Mouse (Mus musculus) limb, embryonic 15.5 days (tissue): Measurements from ENCODE around the gene Mad2l1bp. TPM values are rescaled to one million over a fixed set of nuclear protein-coding genes. Genes with fewer than 3 reads are reported as not detected.
A peak's percentile ranks its signal among the peaks of the same experiment; 100 is the strongest.

Experiments used
- ATAC-seq: fragments of 200-750 bp; cut with Nextera tagmentation; 2 replicates; pipeline ENCODE4 v1.8.0; 2017; ENCODE audit warnings: low read depth, moderate TSS enrichment; ENCODE audit not compliant: insufficient number of reproducible peaks, low FRiP score, low TSS enrichment
- H3K27ac ChIP-seq: fragments of 300-500 bp; sonication (generic); 2 replicates; pipeline ENCODE4 v1.5.1; 2015; ENCODE audit warnings: moderate library complexity, mild to moderate bottlenecking, inconsistent platforms
- H3K27me3 ChIP-seq: fragments of 300-500 bp; sonication (generic); 2 replicates; pipeline ENCODE4 v1.6.1; 2015; ENCODE audit warnings: inconsistent platforms
- H3K36me3 ChIP-seq: fragments of 300-500 bp; sonication (generic); 2 replicates; pipeline ENCODE4 v1.6.1; 2015; ENCODE audit warnings: inconsistent platforms
- H3K4me1 ChIP-seq: fragments of 300-500 bp; sonication (generic); 2 replicates; pipeline ENCODE4 v1.6.1; 2015; ENCODE audit warnings: inconsistent platforms
- H3K4me2 ChIP-seq: fragments of 300-500 bp; sonication (generic); 2 replicates; pipeline ENCODE4 v1.6.1; 2015; ENCODE audit warnings: mild to moderate bottlenecking, inconsistent platforms
- H3K4me3 ChIP-seq: fragments of 300-500 bp; sonication (generic); 2 replicates; pipeline ENCODE4 v1.5.1; 2015; ENCODE audit warnings: mild to moderate bottlenecking, inconsistent platforms
- H3K9ac ChIP-seq: fragments of 300-500 bp; sonication (generic); 2 replicates; pipeline ENCODE4 v1.6.1; 2015; ENCODE audit warnings: inconsistent platforms
- H3K9me3 ChIP-seq: fragments of 300-500 bp; sonication (generic); 2 replicates; pipeline ENCODE4 v1.6.1; 2016; ENCODE audit warnings: inconsistent platforms
- WGBS: fragments of 180-500 bp; shearing (Covaris S2); methylation state at CpG from one replicate; pipeline ENCODE4 v1.1.7; 2015; 5-methylcytosine and 5-hydroxymethylcytosine counted together
- polyA plus RNA-seq: library from polyadenylated mRNA; unstranded; fragments of >200 nt; fragmentation: Nextera tagmentation; extraction: Ambion mirVana; gene quantifications from 2 replicates; pipeline ENCODE4 v1.2.1, GENCODE M21; 2015

The Mad2l1bp gene
- polyA plus RNA-seq, 1 experiment from 2014 or later, result 35.1 TPM

- ATAC-seq, result no peak
- Histone ChIP-seq H3K27me3 (no peaks in the 10 kb centered on the region), H3K9ac (no peak overlapping the region), H3K4me1 (peaks cover 17% of the 10 kb centered on the region), H3K4me2 (no peak overlapping the region), H3K9me3 (no peaks in the 10 kb centered on the region), H3K4me3 (no peak overlapping the region), H3K27ac (no peak overlapping the region), H3K36me3 (peaks cover 66% of the 10 kb centered on the region)
- whole genome bisulfite sequencing, result 84% methylated on average over 12 of the region's 12 CpGs
Measured at GRCm38 (mm10) chr17:46165460-46165859, 12.1 kb upstream of the Mad2l1bp start.

- ATAC-seq, result no peak
- Histone ChIP-seq H3K4me2 (no peak overlapping the region), H3K4me3 (no peak overlapping the region), H3K9ac (no peak overlapping the region), H3K9me3 (no peaks in the 10 kb centered on the region), H3K36me3 (peaks cover 61% of the 10 kb centered on the region), H3K4me1 (peaks cover 20% of the 10 kb centered on the region), H3K27me3 (no peaks in the 10 kb centered on the region), H3K27ac (no peak overlapping the region)
- 94% methylated on average over 10 of the region's 10 CpGs for WGBS
Measured at GRCm38 (mm10) chr17:46164791-46165190, 11.4 kb upstream of the Mad2l1bp start.

GRCm38 (mm10) chr17:46164301-46164700 is 10.9 kb upstream of the Mad2l1bp start:
- no peak for ATAC-seq
- H3K27me3 ChIP-seq, result no peaks in the 10 kb centered on the region
- no peak overlapping the region for H3K27ac ChIP-seq
- H3K4me1 ChIP-seq, result peaks cover 20% of the 10 kb centered on the region
- H3K4me3 ChIP-seq, result no peak overlapping the region
- H3K9me3 ChIP-seq, result no peaks in the 10 kb centered on the region
- 97% methylated on average over 8 of the region's 8 CpGs for WGBS
- peaks cover 56% of the 10 kb centered on the region for H3K36me3 ChIP-seq
- H3K9ac ChIP-seq, result no peak overlapping the region
- no peak overlapping the region for H3K4me2 ChIP-seq

GRCm38 (mm10) chr17:46162951-46163421 is 9.6 kb upstream of the Mad2l1bp start:
- no peak overlapping the region for H3K4me2 ChIP-seq
- no peaks in the 10 kb centered on the region for H3K27me3 ChIP-seq
- ATAC-seq, result no peak
- H3K4me3 ChIP-seq, result 0 out of 2 replicates have a peak overlapping the region, but pooled peaks have one; percentile 4
- 78% methylated on average over 9 of the region's 9 CpGs for WGBS
- H3K9me3 ChIP-seq, result no peaks in the 10 kb centered on the region
- peaks cover 17% of the 10 kb centered on the region for H3K4me1 ChIP-seq
- H3K36me3 ChIP-seq, result peaks cover 43% of the 10 kb centered on the region
- H3K27ac ChIP-seq, result no peak overlapping the region
- no peak overlapping the region for H3K9ac ChIP-seq

- no peak overlapping the region for H3K9ac ChIP-seq
- peak overlapping the region; percentile 61; the same call in 1 of the 2 replicates for H3K4me2 ChIP-seq
- 86% methylated on average over 7 of the region's 7 CpGs for WGBS
- H3K4me3 ChIP-seq, result 0 out of 2 replicates have a peak overlapping the region, but pooled peaks have one; percentile 4
- H3K27me3 ChIP-seq, result no peaks in the 10 kb centered on the region
- no peak overlapping the region for H3K27ac ChIP-seq
- H3K9me3 ChIP-seq, result no peaks in the 10 kb centered on the region
- no peak for ATAC-seq
- peaks cover 17% of the 10 kb centered on the region for H3K4me1 ChIP-seq
- peaks cover 38% of the 10 kb centered on the region for H3K36me3 ChIP-seq
Measured at GRCm38 (mm10) chr17:46162551-46162950, 9.2 kb upstream of the Mad2l1bp start.

GRCm38 (mm10) chr17:46161710-46162109 is 8.4 kb upstream of the Mad2l1bp start:
- Histone ChIP-seq H3K36me3 (peaks cover 30% of the 10 kb centered on the region), H3K27me3 (no peaks in the 10 kb centered on the region), H3K9me3 (no peaks in the 10 kb centered on the region), H3K4me1 (peaks cover 17% of the 10 kb centered on the region), H3K9ac (peak overlapping the region; percentile 79), H3K27ac (0 out of 2 replicates have a peak overlapping the region, but pooled peaks have one; percentile 85), H3K4me3 (peak overlapping the region; percentile 82), H3K4me2 (peak overlapping the region; percentile 61)
- ATAC-seq, result no peak
- WGBS, result 58% methylated on average over 9 of the region's 9 CpGs

- peak overlapping the region; percentile 61 for H3K4me2 ChIP-seq
- peak overlapping the region; percentile 85 for H3K27ac ChIP-seq
- peaks cover 17% of the 10 kb centered on the region for H3K4me1 ChIP-seq
- H3K27me3 ChIP-seq, result no peaks in the 10 kb centered on the region
- no peak for ATAC-seq
- H3K36me3 ChIP-seq, result peaks cover 25% of the 10 kb centered on the region
- WGBS, result under 1% methylated on average over 19 of the region's 19 CpGs
- H3K9ac ChIP-seq, result peak overlapping the region; percentile 79
- peak overlapping the region; percentile 82 for H3K4me3 ChIP-seq
- H3K9me3 ChIP-seq, result no peaks in the 10 kb centered on the region
Measured at GRCm38 (mm10) chr17:46161179-46161578, 7.8 kb upstream of the Mad2l1bp start.

GRCm38 (mm10) chr17:46160686-46161085 is 7.3 kb upstream of the Mad2l1bp start, which contains the start of gene Gtpbp2:
Gene Gtpbp2 (plus strand): TSS chr17:46161032.
- peak within 1 kb of the TSS; percentile 81 for H3K4me2 ChIP-seq
- no peaks in the 10 kb centered on the region for H3K9me3 ChIP-seq
- peak within 1 kb of the TSS; percentile 82 for H3K4me3 ChIP-seq
- H3K4me1 ChIP-seq, result peaks cover 17% of the 10 kb centered on the region
- H3K9ac ChIP-seq, result peak within 1 kb of the TSS; percentile 79
- peaks cover 20% of the 10 kb centered on the region for H3K36me3 ChIP-seq
- H3K27me3 ChIP-seq, result no peaks in the 10 kb centered on the region
- peak within 1 kb of the TSS; percentile 89 for H3K27ac ChIP-seq
- ATAC-seq, result peak; percentile 93
- WGBS, result under 1% methylated on average over 23 of the region's 23 CpGs

- no peaks in the 10 kb centered on the region for H3K9me3 ChIP-seq
- peak; percentile 66 for ATAC-seq
Measured at GRCm38 (mm10) chr17:46160090-46160662, 6.8 kb upstream of the Mad2l1bp start.

GRCm38 (mm10) chr17:46159236-46159635 is 5.9 kb upstream of the Mad2l1bp start:
- Histone ChIP-seq H3K9ac (no peak overlapping the region), H3K36me3 (peaks cover 5% of the 10 kb centered on the region; the same call in 1 of the 2 replicates), H3K9me3 (no peaks in the 10 kb centered on the region), H3K27me3 (no peaks in the 10 kb centered on the region), H3K4me2 (no peak overlapping the region; the same call in 1 of the 2 replicates), H3K4me3 (no peak overlapping the region), H3K4me1 (peaks cover 17% of the 10 kb centered on the region), H3K27ac (peak overlapping the region; percentile 89)
- ATAC-seq, result no peak
- WGBS, result 54% methylated on average over 2 of the region's 2 CpGs

More at GRCm38 (mm10) chr17:46160090-46160662, 6.8 kb upstream of the Mad2l1bp start:
- Histone ChIP-seq H3K4me2 (peak overlapping the region; percentile 81), H3K27ac (peak overlapping the region; percentile 89), H3K27me3 (no peaks in the 10 kb centered on the region), H3K9ac (peak overlapping the region; percentile 27; the same call in 1 of the 2 replicates), H3K4me1 (peaks cover 17% of the 10 kb centered on the region), H3K4me3 (peak overlapping the region; percentile 82), H3K36me3 (peaks cover 15% of the 10 kb centered on the region)
- WGBS, result under 1% methylated on average over 16 of the region's 16 CpGs

GRCm38 (mm10) chr17:46157131-46157530 is 3.8 kb upstream of the Mad2l1bp start:
- H3K9me3 ChIP-seq, result no peaks in the 10 kb centered on the region
- no peak overlapping the region for H3K9ac ChIP-seq
- 86% methylated on average over 8 of the region's 8 CpGs for WGBS
- H3K27ac ChIP-seq, result no peak overlapping the region
- no peaks in the 10 kb centered on the region for H3K36me3 ChIP-seq
- peaks cover 14% of the 10 kb centered on the region for H3K4me1 ChIP-seq
- no peak for ATAC-seq
- no peak overlapping the region for H3K4me3 ChIP-seq
- no peak overlapping the region for H3K4me2 ChIP-seq
- no peaks in the 10 kb centered on the region for H3K27me3 ChIP-seq

- no peaks in the 10 kb centered on the region for H3K36me3 ChIP-seq
- H3K4me2 ChIP-seq, result no peak overlapping the region
- no peak overlapping the region for H3K4me3 ChIP-seq
- no peak for ATAC-seq
- peaks cover 10% of the 10 kb centered on the region for H3K4me1 ChIP-seq
- no peak overlapping the region for H3K27ac ChIP-seq
- H3K9ac ChIP-seq, result no peak overlapping the region
- WGBS, result 76% methylated on average over 5 of the region's 5 CpGs
- no peaks in the 10 kb centered on the region for H3K27me3 ChIP-seq
- no peaks in the 10 kb centered on the region for H3K9me3 ChIP-seq
Measured at GRCm38 (mm10) chr17:46156680-46157079, 3.3 kb upstream of the Mad2l1bp start.
